Mouse (Mus musculus) lung, adult 10 weeks (tissue): Measurements from ENCODE around the gene Pax5. TPM values are rescaled to one million over a fixed set of nuclear protein-coding genes. Genes with fewer than 3 reads are reported as not detected.

ENCODE experiments used
- polyA plus RNA-seq: library from polyadenylated mRNA; stranded (reverse); fragments of 350-450 nt; fragmentation: Illumina TruSeq; extraction: RNeasy Lipid Tissue Mini Kit (QIAGEN cat#74804); gene quantifications from one replicate; pipeline ENCODE4 v1.2.3, GENCODE M21; 2014; ENCODE audit warnings: low read depth, low replicate concordance; ENCODE audit not compliant: insufficient read depth

The Pax5 gene
- polyA plus RNA-seq, result 6.7 TPM

GRCm38 (mm10) chr4:44709740-44710700 lies at the start of gene Pax5:
TSS of gene Pax5 (minus strand) at chr4:44710487.

GRCm38 (mm10) chr4:44755553-44756133 lies 45.4 kb upstream of the Pax5 start, which contains the start of gene Zcchc7:
TSS of gene Zcchc7 (plus strand) at chr4:44755877.

Other genes starting within 250 kb of the Pax5 start
- 12.3 TPM for gene Zcchc7, start 45.4 kb upstream of the Pax5 start, polyA plus RNA-seq